Mouse (Mus musculus) CD8-positive naive resting alpha-beta T cell, adult 2 months (primary cell): ENCODE measurements around the gene Fgg.

Experiments used
- DNase-seq, 2 experiments: peaks; one replicate each; pipeline ENCODE4 v3.0.0; 2022; ENCODE audit warnings: low read depth in 2 of 2, low spot score in 2 of 2

The Fgg gene

DNA sequence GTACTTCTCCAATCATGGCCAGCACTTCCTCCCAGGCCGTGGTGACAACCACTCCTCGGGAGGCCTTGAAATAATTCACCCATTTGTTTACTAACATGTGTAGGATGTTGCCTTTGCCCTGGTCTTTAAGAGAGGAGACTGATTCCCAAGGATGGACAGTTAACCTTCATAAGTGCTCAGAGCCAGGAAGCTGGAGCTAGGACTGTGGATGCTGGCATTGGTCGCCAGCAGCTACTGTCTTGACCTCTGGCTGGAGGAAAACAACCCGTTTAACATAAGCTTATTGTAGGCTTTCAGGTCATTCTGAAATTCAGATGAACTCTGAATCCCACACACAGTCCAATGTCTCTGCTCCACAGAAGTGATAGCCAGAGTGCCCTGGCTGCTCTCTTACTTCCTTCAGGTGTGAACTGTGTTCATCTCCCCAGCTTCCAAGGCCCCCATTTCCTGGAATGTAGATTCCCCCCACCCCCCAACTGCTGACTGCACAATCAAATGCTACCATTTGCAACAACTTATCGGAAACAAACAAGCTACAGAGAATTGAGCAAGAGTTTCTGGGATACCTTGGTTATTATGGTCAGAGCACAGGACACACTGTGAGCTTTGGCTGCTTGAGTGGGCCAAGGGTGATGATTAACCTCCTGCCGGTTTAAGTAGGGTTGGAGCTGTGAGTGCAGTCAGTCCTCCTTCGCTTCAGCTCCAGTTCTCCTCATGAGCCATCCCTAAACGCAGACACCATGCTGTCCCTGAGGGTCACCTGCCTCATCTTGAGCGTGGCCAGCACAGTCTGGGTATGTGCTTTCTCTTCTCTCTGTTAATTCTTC, 18.2 kb downstream of the Fgg start, which contains the start of gene Fga:
Gene Fga, plus strand, starts transcription at position 602 of the 827 bp plus-strand sequence.
- DNase-seq = no peak

DNA sequence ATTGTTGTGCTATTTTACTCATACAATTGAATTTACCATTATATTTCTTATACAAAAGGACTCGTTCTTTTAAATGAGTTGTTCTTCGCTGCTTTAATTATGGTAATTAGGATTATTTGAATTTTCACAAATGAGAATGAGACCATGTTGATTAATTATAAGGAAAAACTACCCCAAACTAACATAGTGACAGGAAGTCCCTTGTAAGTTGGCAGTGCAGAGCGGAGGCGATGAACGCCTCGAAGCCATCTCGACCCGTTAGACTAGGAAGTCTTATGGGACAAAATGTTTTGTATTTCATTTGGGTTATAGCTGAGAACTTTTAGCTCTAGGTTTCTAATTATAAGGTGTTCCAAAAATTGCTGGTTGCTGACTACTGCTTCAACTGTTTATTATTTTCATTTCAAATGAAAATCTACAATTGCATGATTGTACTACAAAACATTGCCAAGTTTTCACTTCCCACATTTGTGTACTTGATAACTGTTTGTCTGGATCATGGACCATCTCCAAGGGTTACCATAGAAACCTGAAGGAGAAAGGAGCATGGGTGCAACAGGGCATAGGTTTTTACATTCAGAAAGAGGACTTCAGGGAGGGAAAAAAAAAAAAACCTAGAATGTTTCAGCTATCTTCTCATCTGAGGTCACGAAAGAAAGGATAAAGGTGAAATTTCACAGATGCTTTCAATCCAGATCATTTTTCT, 20.2 kb downstream of the Fgg start:
- DNase-seq = no peak

DNA sequence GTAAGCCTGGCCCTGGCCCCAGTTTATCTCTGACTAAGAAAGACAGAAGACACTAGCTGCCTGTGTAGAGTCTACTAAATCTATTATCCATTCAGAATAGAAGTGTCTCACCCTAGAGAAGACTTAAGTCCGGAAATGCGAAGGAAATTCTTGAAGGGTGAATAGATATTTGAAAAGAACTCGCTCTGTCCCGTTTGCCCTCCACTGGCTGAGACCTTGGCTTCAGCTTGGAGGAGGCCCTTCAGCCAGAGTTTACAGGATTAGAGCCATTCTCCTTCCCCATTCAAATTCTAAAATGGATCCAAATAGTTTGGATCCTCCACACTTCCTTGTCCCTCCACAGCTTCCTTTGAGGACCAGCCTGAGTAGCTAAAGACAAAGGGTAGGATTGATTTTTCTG, 22.8 kb downstream of the Fgg start:
- DNase-seq = no peak

DNA sequence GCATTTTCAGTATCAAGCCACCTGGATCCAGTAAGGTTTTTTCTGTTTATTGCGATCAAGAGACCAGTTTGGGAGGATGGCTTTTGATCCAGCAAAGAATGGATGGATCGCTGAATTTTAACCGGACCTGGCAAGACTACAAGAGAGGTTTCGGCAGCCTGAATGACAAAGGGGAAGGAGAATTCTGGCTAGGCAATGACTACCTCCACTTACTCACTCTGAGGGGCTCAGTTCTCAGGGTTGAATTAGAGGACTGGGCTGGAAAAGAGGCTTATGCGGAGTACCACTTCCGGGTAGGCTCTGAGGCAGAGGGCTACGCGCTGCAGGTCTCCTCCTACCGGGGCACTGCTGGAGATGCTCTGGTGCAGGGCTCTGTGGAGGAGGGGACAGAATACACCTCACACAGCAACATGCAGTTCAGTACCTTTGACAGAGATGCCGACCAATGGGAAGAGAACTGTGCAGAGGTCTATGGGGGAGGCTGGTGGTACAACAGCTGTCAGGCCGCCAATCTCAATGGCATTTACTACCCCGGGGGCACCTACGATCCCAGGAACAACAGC, 25.3 kb downstream of the Fgg start:
- DNase-seq = no peak

DNA sequence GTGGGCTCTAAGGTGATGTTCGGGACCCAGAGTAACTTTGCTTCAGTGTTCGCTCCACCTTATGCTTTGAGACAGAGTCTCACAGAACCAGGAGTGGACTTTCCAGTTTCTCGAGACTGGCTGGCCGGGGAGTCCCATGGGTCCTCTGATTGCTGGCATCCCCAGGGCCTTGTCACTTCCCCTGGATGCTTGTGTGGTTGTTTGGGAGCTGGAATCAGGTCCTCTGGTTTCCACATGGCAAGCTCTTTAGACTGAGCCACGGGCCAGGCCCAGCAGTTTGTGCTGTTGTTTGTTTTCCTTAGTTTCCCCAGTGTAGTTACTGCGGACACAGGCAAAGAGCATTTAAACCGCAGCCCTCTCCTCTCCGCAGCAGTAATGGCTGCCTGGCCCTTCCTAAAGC, 26.3 kb downstream of the Fgg start:
- no peak for DNase-seq

DNA sequence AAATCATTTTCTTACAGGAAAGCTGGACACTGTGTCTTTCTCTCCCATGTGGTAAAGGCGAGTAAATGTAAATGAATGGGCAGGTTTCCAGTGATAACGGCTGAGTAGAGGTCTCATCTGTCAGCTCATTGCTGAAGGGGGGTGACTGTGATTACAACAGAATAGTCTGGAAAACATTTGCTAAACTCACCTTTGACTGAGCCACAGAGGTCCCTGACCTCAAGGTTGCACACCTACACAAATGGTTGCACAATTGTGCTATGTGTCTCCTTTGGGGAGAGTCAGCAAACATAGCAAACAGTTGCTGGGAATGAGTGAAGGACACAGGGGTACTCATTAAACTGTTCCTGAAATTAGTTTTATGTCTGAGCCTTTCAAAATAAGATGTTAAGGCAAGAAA, 31.3 kb downstream of the Fgg start:
- DNase-seq = no peak

DNA sequence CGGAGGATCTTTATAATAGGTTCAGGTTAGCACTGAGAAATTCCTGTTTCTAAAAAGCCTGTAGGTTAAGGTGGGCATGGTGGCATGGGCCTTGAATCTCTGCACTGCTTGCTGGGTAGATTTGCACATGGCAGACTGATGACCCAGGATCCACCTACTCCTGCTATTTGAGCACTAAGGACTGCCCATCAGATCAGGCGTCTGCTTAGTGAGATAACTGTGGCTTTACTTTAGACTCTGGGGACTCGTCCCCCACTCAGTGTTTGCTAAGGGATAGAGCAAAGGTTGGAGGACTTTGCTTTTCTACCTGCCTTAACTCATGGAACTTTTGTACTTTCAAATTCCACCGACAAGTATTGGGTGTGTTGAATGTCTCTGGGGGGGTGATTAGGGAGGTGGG, 32.1 kb downstream of the Fgg start:
- DNase-seq = no peak

DNA sequence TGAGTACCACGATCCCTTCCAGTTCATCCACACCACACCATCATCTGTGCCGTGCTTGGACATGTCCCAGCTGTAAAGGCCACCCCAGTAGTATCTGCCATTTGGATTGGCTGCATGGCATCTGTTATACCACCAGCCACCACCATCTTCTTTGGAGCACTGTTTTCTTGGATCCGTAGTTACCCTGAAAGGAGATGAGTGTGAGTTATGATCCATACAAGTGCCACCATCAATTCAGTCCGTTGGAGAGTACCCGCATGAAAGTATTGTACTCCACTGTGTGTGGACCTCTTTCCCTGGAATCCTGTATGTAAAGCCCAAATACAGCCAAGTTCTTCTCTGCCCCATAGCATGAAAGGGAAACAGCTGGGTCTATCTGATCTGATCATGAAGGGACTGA, 34.9 kb downstream of the Fgg start:
- no peak for DNase-seq

DNA sequence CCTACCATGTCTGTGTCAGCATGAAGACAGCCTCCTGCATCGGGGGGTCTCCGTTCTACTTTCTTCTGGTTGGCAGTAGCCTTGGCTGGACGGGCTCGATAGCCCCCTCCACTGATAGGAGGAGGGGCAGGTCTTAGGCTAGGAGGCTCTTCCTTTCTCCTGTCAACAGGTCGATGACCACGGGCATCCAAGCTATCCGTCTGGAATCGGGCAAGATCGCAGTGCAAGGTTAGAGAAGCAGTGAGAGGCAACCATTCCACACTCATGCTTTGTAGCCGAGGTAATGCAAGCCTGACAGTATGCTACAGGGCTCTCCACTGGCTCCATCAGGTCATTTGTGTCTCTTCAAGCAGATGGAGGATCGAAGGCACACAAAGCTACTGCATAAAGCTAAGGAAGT, 39.1 kb downstream of the Fgg start:
- DNase-seq = no peak

DNA sequence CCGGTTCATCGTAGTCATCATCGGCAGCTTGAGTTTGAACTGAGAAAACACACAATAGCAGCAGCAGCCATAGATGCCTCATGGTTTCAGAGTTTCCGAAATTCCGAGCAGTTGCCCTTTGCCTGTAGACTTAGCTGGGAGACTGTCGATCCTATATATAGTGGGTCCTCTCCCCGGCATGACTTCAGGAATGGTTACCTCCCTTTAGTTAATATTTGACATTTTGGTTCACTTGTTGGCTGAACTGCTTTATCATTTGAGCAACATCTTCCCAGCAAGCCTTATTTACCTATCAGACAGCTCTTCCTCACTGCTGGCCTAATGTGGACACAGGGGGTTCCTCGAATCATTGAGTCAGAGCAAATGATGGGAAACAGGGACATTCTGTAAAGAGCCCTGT, 42.2 kb downstream of the Fgg start, which contains the start of gene Fgb:
Gene Fgb, minus strand, starts transcription at position 184 of the 400 bp plus-strand sequence.
- no peak for DNase-seq

DNA sequence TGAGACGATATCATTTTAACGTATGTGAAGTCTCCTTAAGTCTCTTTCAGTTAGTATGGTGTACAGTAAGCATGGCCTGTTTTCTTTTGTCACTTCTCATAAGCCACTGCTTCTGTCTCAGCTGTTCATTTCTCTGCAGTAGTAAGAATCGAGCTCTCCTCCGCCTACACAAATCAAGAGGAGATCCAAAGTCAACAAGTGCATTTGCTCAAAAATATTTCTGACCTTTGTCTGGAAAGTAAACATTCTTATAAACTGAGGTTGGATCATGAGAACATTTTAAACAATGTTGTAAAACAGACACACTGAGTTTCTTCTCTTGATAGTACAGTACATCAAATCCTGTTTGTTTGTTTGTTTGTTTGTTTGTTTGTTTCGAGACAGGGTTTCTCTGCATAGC, 43.1 kb downstream of the Fgg start:
- DNase-seq = no peak

DNA sequence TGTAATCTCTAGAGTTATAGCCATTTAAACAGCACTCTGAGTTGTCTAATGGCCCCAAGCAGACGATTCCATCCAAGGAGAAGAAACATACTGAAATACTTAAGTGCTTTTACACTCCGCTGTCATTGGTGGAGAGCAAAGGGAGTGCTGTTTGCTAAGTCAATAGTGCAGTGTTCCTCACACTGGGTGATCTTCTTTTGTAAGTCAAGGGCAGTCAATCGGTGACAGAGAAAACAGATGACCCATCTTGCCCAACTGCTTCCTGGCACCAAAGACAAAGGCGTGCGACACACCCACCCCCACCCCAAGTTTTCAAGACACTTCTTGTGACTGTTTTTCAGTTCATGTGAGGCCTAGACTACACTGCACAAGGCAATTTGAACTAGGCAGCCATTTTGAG, 44.6 kb downstream of the Fgg start:
- no peak for DNase-seq

DNA sequence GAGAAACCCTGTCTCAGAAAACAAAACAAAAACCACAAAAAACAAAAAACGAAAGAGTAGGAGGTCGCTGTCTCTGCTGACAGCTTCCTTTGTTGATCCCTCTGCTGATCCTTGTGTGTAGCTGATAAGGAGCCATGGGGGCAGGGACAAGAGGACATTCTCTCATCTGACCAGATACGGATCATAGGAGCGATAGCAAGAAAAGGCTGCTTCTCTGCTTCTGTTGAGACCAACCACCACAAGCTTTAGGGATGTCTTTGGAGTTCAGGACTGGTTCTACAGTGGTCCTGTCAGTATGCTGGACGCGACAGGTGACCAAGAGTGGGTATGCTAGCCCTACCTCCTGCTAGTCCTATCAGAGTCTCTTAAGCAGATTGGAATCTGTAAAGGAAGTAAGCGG, 45.6 kb downstream of the Fgg start:
- no peak for DNase-seq

DNA sequence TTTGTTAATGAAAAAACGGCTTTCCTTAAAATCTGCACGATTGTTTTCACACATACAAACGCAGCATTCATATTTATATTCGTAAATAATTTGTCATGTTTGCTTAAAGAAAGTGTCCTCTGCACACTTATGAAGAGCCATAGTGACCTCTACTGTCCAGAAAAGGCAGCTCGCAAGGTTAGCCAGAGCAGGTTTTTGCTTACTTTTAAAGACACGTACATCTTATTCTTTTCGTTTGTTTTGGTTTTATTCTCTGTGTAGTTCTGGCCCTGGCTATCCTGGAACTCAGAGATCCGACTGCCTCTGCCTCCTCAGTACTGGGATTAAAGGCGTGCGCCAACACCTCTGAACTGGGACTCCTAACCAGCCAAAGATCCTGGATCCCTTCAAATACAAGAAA, 46.2 kb downstream of the Fgg start:
- peak in 1 of 2 experiments; percentile 11 for DNase-seq

DNA sequence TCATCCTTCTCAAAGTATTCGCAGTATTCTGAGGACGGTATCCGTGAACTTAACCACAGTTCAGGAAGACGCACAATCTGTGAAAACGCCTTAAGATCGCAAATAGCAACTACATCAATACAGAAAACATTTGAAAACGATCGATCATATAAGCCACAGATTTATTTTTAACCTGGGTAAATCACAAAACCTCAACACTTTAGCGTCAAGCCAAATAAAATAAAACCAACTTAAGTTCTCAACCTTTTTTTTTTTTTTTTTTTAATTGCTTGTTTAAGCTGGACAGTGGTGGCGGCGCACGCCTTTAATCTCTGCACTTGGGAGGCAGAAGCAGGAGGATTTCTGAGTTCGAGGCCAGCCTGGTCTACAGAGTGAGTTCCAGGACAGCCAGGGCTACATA, 47.2 kb downstream of the Fgg start:
- DNase-seq = no peak

DNA sequence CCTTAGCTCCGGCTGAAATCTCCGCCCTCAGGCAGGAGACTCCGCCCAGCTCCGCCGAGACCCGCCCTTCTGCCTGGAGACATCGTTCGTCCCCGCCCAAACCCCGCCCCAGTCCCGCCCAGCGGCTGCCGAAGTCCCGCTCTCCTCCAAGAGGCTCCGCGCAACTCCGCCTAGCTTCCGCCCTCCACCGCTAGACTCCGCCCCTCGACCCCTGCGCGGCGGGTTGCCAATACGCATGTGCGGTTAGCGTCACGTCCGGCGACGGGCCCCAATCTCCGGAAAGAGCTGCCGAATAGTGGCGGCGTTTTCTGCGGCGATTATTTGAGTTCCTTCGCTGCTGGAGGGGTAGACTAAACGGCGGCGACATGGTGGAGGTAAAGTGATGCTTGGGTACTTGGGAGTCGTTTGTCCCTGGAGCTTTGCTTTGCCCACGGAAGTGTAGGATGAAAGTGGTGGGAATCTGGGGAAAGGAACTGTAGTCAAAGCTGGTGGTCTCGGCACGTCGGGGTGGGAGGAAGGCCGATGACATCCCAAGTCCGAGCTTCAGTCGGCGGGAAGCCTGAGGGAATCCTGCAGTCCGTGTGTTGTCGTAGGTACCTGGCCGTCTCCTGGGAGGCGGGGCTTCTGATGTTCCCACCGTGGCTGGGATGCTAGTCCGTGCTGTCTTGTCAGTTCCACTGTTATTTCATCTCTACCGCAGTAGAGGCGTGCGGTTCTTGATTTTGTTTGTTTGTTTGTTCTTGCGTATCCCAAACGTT, 47.9 kb downstream of the Fgg start, which contains the start of gene Plrg1:
Gene Plrg1, plus strand, starts transcription at position 242 of the 758 bp plus-strand sequence.
- peak; percentile 99 for DNase-seq

DNA sequence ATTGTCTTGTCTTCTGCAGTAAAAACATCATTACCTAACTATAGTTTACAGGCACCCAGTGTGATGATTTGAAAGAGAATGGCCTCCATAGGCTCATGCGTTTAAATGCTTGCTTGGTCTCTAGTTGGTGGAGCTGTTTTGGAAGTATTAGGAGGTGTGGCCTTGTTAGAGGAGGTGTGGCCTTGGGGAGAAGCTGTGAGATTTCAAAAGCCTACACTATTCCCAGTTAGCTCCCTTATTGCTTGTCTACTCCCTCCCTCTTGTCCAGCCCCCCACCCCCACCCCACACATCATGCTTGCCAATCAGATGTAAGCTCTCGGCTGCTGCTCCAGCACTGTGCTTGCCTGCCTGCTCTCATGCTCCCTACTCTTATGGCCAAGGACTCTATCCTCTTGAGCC, 49.5 kb downstream of the Fgg start:
- no peak for DNase-seq
